ENCODE assay signal across 8 mouse cellular contexts in the genomic region with DNA sequence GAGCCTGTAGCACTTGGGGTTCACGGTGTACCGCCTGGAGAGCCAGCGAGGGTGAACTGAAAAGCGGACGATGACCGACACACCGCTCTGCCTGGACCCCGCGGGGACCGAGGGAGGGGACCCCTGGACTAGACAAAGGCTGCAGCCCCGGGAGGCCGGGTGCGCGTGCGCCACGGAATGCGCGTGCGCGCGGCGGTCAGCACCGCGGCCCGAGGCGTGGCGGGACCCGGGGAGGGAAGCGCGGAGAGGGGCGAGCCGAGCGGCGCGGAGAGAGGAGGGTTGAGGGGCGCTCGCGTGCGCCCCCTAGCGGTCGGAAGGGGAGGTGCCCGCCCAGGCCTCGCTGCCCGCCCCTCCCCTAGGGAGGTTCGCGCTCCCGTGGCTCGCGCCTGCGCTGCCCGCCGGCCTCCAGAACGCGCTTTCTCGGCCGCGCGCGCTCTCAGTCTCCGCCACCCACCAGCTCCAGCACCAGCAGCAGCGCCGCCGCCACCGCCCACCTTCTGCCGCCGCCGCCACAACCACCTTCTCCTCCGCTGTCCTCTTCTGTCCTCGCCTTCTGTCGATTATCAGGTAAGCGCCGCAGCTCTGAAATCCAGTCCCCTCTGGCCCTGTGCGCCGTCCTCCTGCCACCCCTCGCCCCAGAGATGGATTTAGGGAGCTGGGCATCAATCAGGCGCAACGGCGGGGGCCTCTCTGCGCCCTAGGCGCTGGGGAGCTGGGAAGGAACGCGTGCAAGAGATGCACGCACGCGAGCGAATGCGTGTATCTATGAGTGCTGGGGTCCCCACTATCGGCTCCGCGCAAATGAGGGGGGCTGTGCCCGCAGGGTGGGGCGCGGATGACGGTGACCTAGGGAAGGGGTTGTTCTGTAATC. TPM values are rescaled to one million over a fixed set of nuclear protein-coding genes. Genes with fewer than 3 reads are reported as not detected.
DNase-seq lines count a peak whose midpoint lies in the region; ATAC-seq and TF ChIP-seq lines count a peak whose summit lies in the region.

A gene (plus strand): TSS at position 350 of the 871 bp plus-strand sequence.

- no peaks in the 10 kb centered on the region for H3K36me3 ChIP-seq in heart, embryonic 12.5 days
- no peaks in the 10 kb centered on the region for H3K36me3 ChIP-seq in kidney, postnatal 0 days (ENCODE audit: insufficient read depth, low read length)
- no peaks in the 10 kb centered on the region for H3K36me3 ChIP-seq in liver, adult 2 months (ENCODE audit: control insufficient read depth, insufficient read depth, low read length)
- no peaks in the 10 kb centered on the region for H3K36me3 ChIP-seq in splenic B cell, adult 2 months (ENCODE audit: control insufficient read depth, insufficient read depth, low read length, poor library complexity, severe bottlenecking)

- peaks cover 27% of the 10 kb centered on the region for H3K4me1 ChIP-seq in heart, embryonic 12.5 days (replicated peaks)
- peaks cover 15% of the 10 kb centered on the region; the same call in 1 of the 2 replicates for H3K4me1 ChIP-seq in kidney, postnatal 0 days (replicated peaks; ENCODE audit: insufficient read depth, low read length)
- H3K4me1 ChIP-seq in liver, adult 2 months (ENCODE audit: control insufficient read depth, insufficient read depth, low read length): peaks cover 14% of the 10 kb centered on the region; the same call in 1 of the 2 replicates

- 0 out of 2 replicates have a peak, but pooled peaks have one; percentile 41 for ATAC-seq in erythroblast, adult 5-6 weeks (replicated peaks; ENCODE audit: low FRiP score, poor library complexity, severe bottlenecking)
- ATAC-seq in heart, embryonic 12.5 days (ENCODE audit: insufficient number of reproducible peaks, low FRiP score): peak; percentile 88
- peak; percentile 91 for ATAC-seq in kidney, postnatal 0 days (replicated peaks; ENCODE audit: low FRiP score, low read depth)

- DNase-seq in B cell, adult 2 months: peak; percentile 79 to 83
- DNase-seq in brain, adult 2 months (ENCODE audit: low read depth, low spot score): peak; percentile 97
- DNase-seq in kidney, postnatal 0 days (ENCODE audit: low spot score): peak; percentile 94
- peak; percentile 47 for DNase-seq in liver, adult 2 months (ENCODE audit: extremely low read depth, low read depth, low spot score)
- peak; percentile 48 for DNase-seq in naive thymus-derived CD4-positive, alpha-beta T cell, adult 2 months (ENCODE audit: low read depth)
- DNase-seq in splenic B cell, adult 2 months (ENCODE audit: low read depth, low spot score): peak; percentile 77

- no peak within 1 kb of the TSS for H3K27ac ChIP-seq in heart, embryonic 12.5 days (ENCODE audit: poor library complexity, severe bottlenecking)
- H3K27ac ChIP-seq in kidney, postnatal 0 days: peak within 1 kb of the TSS; percentile 65; the same call in 1 of the 2 replicates
- 0 out of 2 replicates have a peak within 1 kb of the TSS, but pooled peaks have one; percentile 18 for H3K27ac ChIP-seq in liver, adult 2 months (replicated peaks; ENCODE audit: insufficient read depth, low read depth, low read length)

- WGBS in heart, embryonic 12.5 days: under 1% methylated on average over 58 of the region's 94 CpGs
- under 1% methylated on average over 46 of the region's 94 CpGs for WGBS in kidney, postnatal 0 days
- under 1% methylated on average over 84 of the region's 94 CpGs for WGBS in liver, adult 2 months

- H3K27me3 ChIP-seq in heart, embryonic 12.5 days (replicated peaks): peaks cover 67% of the 10 kb centered on the region
- H3K27me3 ChIP-seq in kidney, postnatal 0 days (ENCODE audit: insufficient read depth, low read length): peaks cover 22% of the 10 kb centered on the region
- H3K27me3 ChIP-seq in liver, adult 2 months (ENCODE audit: control insufficient read depth, insufficient read depth, low read length): peaks cover 15% of the 10 kb centered on the region
- peaks cover 2% of the 10 kb centered on the region; the same call in 1 of the 2 replicates for H3K27me3 ChIP-seq in splenic B cell, adult 2 months (ENCODE audit: control insufficient read depth, insufficient read depth, low read length, poor library complexity, severe bottlenecking)

- H3K9me3 ChIP-seq in heart, embryonic 12.5 days (replicated peaks): no peaks in the 10 kb centered on the region
- H3K9me3 ChIP-seq in kidney, postnatal 0 days (replicated peaks; ENCODE audit: low read length): no peaks in the 10 kb centered on the region

- H3K4me3 ChIP-seq in heart, embryonic 12.5 days: peak within 1 kb of the TSS; percentile 62
- H3K4me3 ChIP-seq in kidney, postnatal 0 days (replicated peaks; ENCODE audit: low read depth, low read length): peak within 1 kb of the TSS; percentile 64
- peak within 1 kb of the TSS; percentile 98 for H3K4me3 ChIP-seq in liver, adult 2 months (ENCODE audit: insufficient read depth, low read depth, low read length)

- TF ChIP-seq CTCF in kidney, postnatal 0 days (IDR thresholded peaks at IDR 0.05; ENCODE audit: low read depth): peak; percentile 85
- peak; percentile 90 for TF ChIP-seq CTCF in liver, adult 2 months (IDR thresholded peaks at IDR 0.05; ENCODE audit: low read depth, low read length)

- H3K4me2 ChIP-seq in heart, embryonic 12.5 days: peak within 1 kb of the TSS; percentile 99
- H3K4me2 ChIP-seq in kidney, postnatal 0 days (ENCODE audit: low read length): peak within 1 kb of the TSS; percentile 100

- 0 out of 2 replicates have a peak, but pooled peaks have one; percentile 20 for TF ChIP-seq POLR2A in liver, adult 2 months (IDR thresholded peaks at IDR 0.05; ENCODE audit: extremely low read depth, insufficient read depth, low read length)

- peak within 1 kb of the TSS; percentile 77 for H3K9ac ChIP-seq in heart, embryonic 12.5 days
- peak within 1 kb of the TSS; percentile 74 for H3K9ac ChIP-seq in kidney, postnatal 0 days (ENCODE audit: low read depth, low read length)
- peak within 1 kb of the TSS; percentile 95 for H3K9ac ChIP-seq in liver, adult 2 months (ENCODE audit: low read depth, low read length)

- no peaks in the 10 kb centered on the region for H3K79me2 ChIP-seq in liver, adult 2 months (ENCODE audit: control insufficient read depth, insufficient read depth, low read length)

RNA-seq across cellular contexts. Expression of the gene that starts here (rescaled TPM):
- total RNA-seq in erythroblast, adult 5-6 weeks (2015; ENCODE audit: low replicate concordance): not detected in 2 replicates
- not detected in 2 replicates for total RNA-seq in erythroblast, adult 5-6 weeks (2017; ENCODE audit: low replicate concordance)
- polyA plus RNA-seq in heart, embryonic 12.5 days (2016; fragmentation: Nextera tagmentation; extraction: Ambion mirVana): 0.41 and 0.98 TPM in 2 replicates
- polyA plus RNA-seq in kidney, postnatal 0 days (2015; fragmentation: Nextera tagmentation; extraction: Ambion mirVana): 6.7 and 11.4 TPM in 2 replicates
- total RNA-seq in liver, adult 2 months (2014; rRNA removed): 1.5 and 1.6 TPM in 2 replicates
- polyA plus RNA-seq in liver, adult 2 months (2012; rRNA removed): 1.2 and 1.4 TPM in 2 replicates

Comparison
In these comparisons a context has a peak if more than half of its experiments do, and no peak if none do; other contexts are left out.
1. Peak in ATAC-seq in erythroblast, adult 5-6 weeks; RNA of the gene not detected or under 1 TPM.
2. Peak in ATAC-seq, H3K4me3 ChIP-seq, H3K9ac ChIP-seq and H3K4me2 ChIP-seq in heart, embryonic 12.5 days; RNA of the gene not detected or under 1 TPM.
3. DNase-seq: peak in every context shown above with its lines; median percentile 97 in brain, adult 2 months; 94 in kidney, postnatal 0 days; 81 in B cell, adult 2 months; 77 in splenic B cell, adult 2 months; 48 in naive thymus-derived CD4-positive, alpha-beta T cell, adult 2 months; 47 in liver, adult 2 months.
4. ATAC-seq: peak in every context shown above with its lines; median percentile 91 in kidney, postnatal 0 days; 88 in heart, embryonic 12.5 days; 41 in erythroblast, adult 5-6 weeks.